Mouse (Mus musculus): ENCODE results near the gene Tex33. TPM values are rescaled to one million over a fixed set of nuclear protein-coding genes. Genes with fewer than 3 reads are reported as not detected.
"Not testable (repeated sequence)": the region's sequence is repeated elsewhere in the genome, so short reads cannot be mapped to it uniquely, and the experiment has no call there.

The Tex33 gene
- polyA plus RNA-seq, 1 experiment from 2014 or later, result not detected

DNA sequence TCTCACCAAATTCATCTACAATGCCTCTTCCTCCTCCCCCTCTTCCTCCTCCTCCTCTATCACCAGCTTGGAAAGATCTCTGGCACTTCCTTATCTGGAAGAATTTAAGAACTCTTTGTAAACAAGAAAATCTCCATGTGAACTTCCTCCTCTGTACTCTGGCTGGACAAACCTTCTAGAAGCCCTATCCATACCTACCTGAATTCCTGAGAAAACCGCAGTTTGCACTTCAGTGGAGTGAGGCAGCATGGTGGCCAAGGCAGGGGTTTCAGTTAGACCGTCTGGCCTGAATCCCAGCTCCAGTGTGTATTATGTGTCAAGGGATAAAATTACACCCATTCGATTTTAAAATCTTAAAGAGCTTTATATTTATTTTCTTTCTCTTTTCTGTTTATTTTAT, 22.9 kb downstream of the Tex33 start:
- Histone ChIP-seq H3K27me3 (peaks cover 15% of the 10 kb centered on the region), H3K4me1 (replicated peaks) (peaks cover 13% of the 10 kb centered on the region), H3K9me3 (replicated peaks) (no peaks in the 10 kb centered on the region), H3K4me3 (replicated peaks) (no peak overlapping the region), H3K4me2 (no peak overlapping the region), H3K9ac (no peak overlapping the region), H3K36me3 (no peaks in the 10 kb centered on the region), H3K27ac (no peak overlapping the region)
- ATAC-seq (ENCODE audit: low read depth) (no peak), DNase-seq (no peak)
- 68% methylated on average over 3 of the region's 3 CpGs for WGBS (ENCODE audit: insufficient replicate concordance)

DNA sequence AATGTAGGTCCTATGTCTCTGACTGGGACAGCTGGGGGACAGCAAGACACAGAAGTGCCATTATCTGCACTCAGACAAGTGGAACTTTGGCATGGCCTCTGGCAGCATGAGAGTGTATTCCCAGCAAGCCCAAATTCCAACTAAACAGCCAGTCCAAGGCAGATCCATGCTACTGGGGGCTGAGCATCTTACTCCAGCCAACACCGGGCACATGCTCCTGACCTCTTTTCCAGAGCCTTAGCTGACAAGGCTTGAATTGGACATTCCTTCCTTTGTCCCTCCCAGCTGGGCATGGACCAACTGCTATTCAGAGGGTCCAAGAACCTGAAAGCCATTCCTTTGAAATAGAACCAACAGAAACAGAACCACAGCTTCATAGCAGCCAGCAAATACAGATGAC, 26.1 kb downstream of the Tex33 start:
- Histone ChIP-seq H3K27me3 (peaks cover 26% of the 10 kb centered on the region), H3K27ac (peak overlapping the region; percentile 35)
- no peak for ATAC-seq (ENCODE audit: low read depth)

DNA sequence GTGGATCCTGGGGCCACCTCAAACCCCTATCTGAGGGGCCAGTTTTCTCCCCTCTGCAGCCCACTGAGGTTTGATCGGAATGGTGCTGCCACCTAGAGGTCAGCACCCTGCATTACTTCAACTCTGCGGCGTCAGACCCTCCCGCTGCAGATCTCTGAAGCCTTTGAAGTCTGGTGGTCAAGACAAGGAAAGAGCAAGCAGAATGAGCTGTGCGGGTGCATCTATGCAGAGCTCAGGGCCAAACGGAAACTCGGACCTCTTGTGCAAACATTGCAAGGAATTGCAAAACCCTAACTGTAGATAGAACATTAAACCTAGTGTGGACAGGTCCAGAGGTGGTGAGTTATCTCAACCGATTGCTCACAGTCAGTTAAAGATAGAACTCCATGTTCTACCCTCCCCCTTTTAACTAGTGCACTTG, 26.8 kb downstream of the Tex33 start:
- Histone ChIP-seq H3K9me3 (replicated peaks) (no peaks in the 10 kb centered on the region), H3K4me1 (replicated peaks) (peaks cover 13% of the 10 kb centered on the region), H3K36me3 (no peaks in the 10 kb centered on the region), H3K27ac (peak overlapping the region; percentile 35; the same call in 1 of the 2 replicates), H3K4me3 (replicated peaks) (no peak overlapping the region), H3K9ac (no peak overlapping the region), H3K27me3 (peaks cover 26% of the 10 kb centered on the region), H3K4me2 (no peak overlapping the region)
- WGBS (ENCODE audit: insufficient replicate concordance), result 3% methylated on average over 8 of the region's 8 CpGs
- ATAC-seq (ENCODE audit: low read depth), result peak; percentile 87
- DNase-seq, result peak; percentile 34

More for the DNA sequence above, 26.1 kb downstream of the Tex33 start:
- WGBS (ENCODE audit: insufficient replicate concordance), result 59% methylated on average over 1 of the region's 1 CpGs
- Histone ChIP-seq H3K4me3 (replicated peaks) (no peak overlapping the region), H3K4me2 (no peak overlapping the region), H3K36me3 (no peaks in the 10 kb centered on the region), H3K4me1 (replicated peaks) (peaks cover 13% of the 10 kb centered on the region), H3K9me3 (replicated peaks) (no peaks in the 10 kb centered on the region), H3K9ac (no peak overlapping the region)
- DNase-seq, result no peak

DNA sequence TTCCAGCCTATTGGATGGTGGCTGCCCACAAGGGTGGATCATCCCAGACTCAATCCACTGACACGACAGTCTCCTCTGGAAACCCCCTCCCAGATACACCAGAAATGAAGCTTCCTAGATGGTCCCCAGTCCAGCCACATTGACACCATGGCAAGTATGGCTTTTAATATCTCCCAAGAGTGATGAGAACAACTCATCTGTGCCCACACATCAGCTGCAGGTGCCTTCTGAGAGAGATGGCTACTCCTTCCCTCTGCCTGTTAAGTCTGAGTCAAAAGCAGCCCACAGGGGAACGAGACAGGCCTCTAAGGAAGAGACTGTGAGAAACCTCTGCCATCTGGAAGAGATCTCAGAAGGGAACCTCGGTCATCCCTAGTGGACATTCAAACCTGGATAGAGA, 27.9 kb downstream of the Tex33 start:
- DNase-seq (no peak), ATAC-seq (ENCODE audit: low read depth) (no peak)
- WGBS (ENCODE audit: insufficient replicate concordance), result 32% methylated on average over 3 of the region's 3 CpGs
- Histone ChIP-seq H3K4me1 (replicated peaks) (peaks cover 13% of the 10 kb centered on the region), H3K9me3 (replicated peaks) (no peaks in the 10 kb centered on the region), H3K4me2 (no peak overlapping the region), H3K27me3 (peaks cover 26% of the 10 kb centered on the region), H3K4me3 (replicated peaks) (no peak overlapping the region), H3K27ac (no peak overlapping the region), H3K36me3 (no peaks in the 10 kb centered on the region), H3K9ac (no peak overlapping the region)

DNA sequence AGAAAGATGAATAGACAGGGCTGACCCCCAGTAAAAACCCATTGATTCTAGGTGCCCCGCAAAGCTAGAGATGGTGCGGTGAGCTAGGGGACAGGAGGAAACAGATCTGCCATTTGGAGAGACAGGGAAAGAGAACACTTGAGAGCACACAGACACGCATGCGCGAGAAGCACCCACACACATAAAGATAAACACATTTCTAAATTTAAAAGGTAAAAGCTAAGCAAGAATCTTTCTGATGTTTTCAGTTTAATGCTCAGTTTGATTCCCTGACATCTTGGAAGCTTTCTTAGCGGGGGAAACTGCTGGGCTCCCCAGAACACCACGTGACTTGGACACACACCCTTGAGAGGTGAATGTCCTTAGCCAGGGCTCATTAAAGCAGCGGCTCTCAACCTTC, 28.8 kb downstream of the Tex33 start:
- Histone ChIP-seq H3K4me3 (replicated peaks) (no peak overlapping the region), H3K4me1 (replicated peaks) (peaks cover 9% of the 10 kb centered on the region), H3K9ac (no peak overlapping the region), H3K27me3 (peaks cover 26% of the 10 kb centered on the region), H3K4me2 (no peak overlapping the region), H3K36me3 (no peaks in the 10 kb centered on the region), H3K9me3 (replicated peaks) (no peaks in the 10 kb centered on the region), H3K27ac (no peak overlapping the region)
- 69% methylated on average over 8 of the region's 8 CpGs for WGBS (ENCODE audit: insufficient replicate concordance)
- ATAC-seq (ENCODE audit: low read depth) (no peak), DNase-seq (no peak)

DNA sequence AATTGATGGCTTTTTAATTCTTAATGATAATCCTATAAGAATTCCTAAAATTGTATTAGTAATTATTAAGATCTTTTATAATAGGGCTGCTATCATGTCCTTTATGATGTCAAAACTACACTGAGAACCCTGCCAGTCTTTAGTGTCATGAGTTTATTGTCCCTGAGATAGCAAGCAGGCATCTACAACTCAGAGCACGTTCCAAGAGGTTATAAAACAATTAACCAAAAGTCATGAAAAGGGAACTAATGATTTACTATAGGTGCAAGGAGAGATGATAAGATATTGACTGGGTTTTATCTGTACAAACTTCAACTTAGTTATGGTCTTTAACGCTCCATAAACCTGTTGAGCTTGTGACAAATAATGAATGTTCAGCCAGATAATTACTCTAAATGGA, 29.8 kb downstream of the Tex33 start:
- no peaks in the 10 kb centered on the region for H3K36me3 ChIP-seq
- 33% methylated on average over 2 of the region's 2 CpGs for WGBS (ENCODE audit: insufficient replicate concordance)
- H3K4me1 ChIP-seq (replicated peaks), result peaks cover 7% of the 10 kb centered on the region; the same call in 1 of the 2 replicates
- DNase-seq (no peak), ATAC-seq (ENCODE audit: low read depth) (no peak)
- H3K9me3 ChIP-seq (replicated peaks), result no peaks in the 10 kb centered on the region
- H3K27me3 ChIP-seq, result peaks cover 24% of the 10 kb centered on the region
- H3K9ac ChIP-seq, result no peak overlapping the region
- no peak overlapping the region for H3K4me3 ChIP-seq (replicated peaks)
- H3K4me2 ChIP-seq, result no peak overlapping the region
- no peak overlapping the region for H3K27ac ChIP-seq

DNA sequence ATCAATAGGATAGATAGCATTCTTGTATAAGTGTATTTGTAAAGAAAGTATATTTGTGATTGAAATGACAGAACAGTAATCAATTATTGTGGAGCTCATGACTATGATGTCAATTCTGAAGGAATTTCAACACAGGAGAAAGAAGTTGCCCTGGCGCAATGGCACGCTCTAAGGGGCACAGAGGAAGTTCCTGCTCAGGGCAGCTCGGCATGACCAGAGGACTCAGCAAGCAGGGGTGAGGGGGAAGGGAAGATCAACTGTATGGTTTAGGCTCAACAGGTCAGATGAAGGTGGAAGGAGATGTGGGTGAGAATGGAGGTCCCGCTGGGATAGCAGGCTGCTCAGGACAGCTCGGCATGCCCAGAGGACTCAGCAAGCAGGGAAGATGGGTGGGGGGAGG, 40.2 kb downstream of the Tex33 start:
- no peak for ATAC-seq (ENCODE audit: low read depth)
- H3K4me3 ChIP-seq (replicated peaks), result no peak overlapping the region
- no peaks in the 10 kb centered on the region for H3K36me3 ChIP-seq
- H3K4me2 ChIP-seq, result no peak overlapping the region
- no peaks in the 10 kb centered on the region for H3K9me3 ChIP-seq (replicated peaks)
- H3K9ac ChIP-seq, result no peak overlapping the region
- WGBS (ENCODE audit: insufficient replicate concordance), result 61% methylated on average over 5 of the region's 5 CpGs
- H3K27ac ChIP-seq, result no peak overlapping the region
- no peaks in the 10 kb centered on the region for H3K4me1 ChIP-seq (replicated peaks)
- no peak for DNase-seq
- 0 out of 2 replicates have a peak, but pooled peaks cover 2% of the 10 kb centered on the region for H3K27me3 ChIP-seq

DNA sequence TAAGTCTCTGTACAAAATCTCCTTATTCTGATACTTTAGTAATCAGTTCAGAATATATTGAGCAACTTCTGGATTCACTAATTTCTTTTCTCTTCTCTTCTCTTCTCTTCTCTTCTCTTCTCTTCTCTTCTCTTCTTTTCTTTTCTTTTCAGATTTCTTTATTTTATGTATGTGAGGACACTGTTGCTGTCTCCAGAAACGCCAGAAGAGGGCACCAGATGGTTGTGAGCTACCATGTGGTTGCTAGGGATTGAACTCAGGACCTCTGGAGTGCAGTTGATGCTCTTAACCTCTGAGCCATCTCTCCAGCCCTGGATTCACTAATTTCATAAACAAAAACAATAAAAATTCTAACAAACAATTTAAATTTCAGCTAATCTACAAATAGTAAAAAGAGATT, 40.8 kb downstream of the Tex33 start:
- no peak for ATAC-seq (ENCODE audit: low read depth)

DNA sequence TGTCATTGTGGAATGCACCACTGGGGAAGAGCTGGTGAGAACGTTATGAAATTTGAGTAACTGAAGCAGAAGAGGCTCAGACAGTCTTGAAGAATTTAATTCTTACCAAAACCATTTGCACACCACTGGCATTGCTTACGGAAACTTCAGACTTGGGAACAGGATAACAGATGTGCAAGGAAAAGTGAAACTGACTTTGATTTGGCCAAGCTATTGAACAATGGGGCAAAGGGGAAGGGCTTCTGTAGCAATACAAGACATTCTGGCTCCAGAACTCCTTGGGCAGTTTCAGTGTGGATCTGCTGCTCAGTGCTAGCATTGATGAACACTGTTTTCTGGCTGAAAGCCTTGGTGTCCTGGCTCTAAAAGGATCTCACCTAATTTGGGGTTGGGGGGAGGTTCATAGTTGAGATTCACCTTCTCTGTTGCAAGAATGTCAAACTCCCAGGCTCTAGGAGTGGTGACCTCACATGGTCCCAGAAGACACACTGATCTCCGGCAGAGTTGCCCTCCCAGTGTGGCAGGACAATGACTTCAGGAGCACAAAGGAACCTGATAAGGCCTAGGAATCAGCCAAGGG, 44.0 kb downstream of the Tex33 start:
- H3K27me3 ChIP-seq, result 0 out of 2 replicates have a peak, but pooled peaks cover 2% of the 10 kb centered on the region
- no peaks in the 10 kb centered on the region for H3K4me1 ChIP-seq (replicated peaks)
- ATAC-seq (ENCODE audit: low read depth) (no peak), DNase-seq (no peak)
- H3K36me3 ChIP-seq, result no peaks in the 10 kb centered on the region
- no peak overlapping the region for H3K27ac ChIP-seq
- H3K9me3 ChIP-seq (replicated peaks), result no peaks in the 10 kb centered on the region
- WGBS (ENCODE audit: insufficient replicate concordance), result 41% methylated on average over 3 of the region's 3 CpGs
- H3K4me2 ChIP-seq, result no peak overlapping the region
- H3K9ac ChIP-seq, result no peak overlapping the region
- no peak overlapping the region for H3K4me3 ChIP-seq (replicated peaks)

More for the DNA sequence above, 40.8 kb downstream of the Tex33 start:
- Histone ChIP-seq H3K27me3 (0 out of 2 replicates have a peak, but pooled peaks cover 2% of the 10 kb centered on the region), H3K9me3 (replicated peaks) (no peaks in the 10 kb centered on the region), H3K9ac (no peak overlapping the region), H3K4me3 (replicated peaks) (no peak overlapping the region), H3K36me3 (no peaks in the 10 kb centered on the region), H3K27ac (no peak overlapping the region), H3K4me1 (replicated peaks) (no peaks in the 10 kb centered on the region), H3K4me2 (no peak overlapping the region)
- WGBS (ENCODE audit: insufficient replicate concordance), result 0% methylated on average over 1 of the region's 1 CpGs
- no peak for DNase-seq

DNA sequence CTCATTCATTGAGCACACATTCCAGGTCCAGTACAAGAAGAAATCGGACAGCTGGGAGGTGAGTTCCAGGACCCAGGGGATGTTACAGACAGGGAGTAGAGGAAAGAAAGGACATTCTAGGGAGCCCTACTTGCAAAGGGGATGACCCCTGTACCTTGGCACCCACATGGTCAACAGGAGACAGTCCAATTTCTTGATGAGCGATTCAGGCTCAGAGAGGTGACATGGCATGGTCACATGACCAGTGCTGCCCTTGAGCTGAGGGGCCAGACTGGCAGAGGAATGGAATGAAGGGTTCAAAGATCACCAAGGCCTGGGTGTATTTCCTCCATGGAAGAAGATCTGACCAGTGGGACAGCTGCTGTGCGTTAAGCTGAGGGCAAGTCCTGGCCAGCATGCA, 51.1 kb downstream of the Tex33 start:
- H3K27ac ChIP-seq, result no peak overlapping the region
- no peaks in the 10 kb centered on the region for H3K36me3 ChIP-seq
- no peak overlapping the region for H3K4me2 ChIP-seq
- H3K9me3 ChIP-seq (replicated peaks), result no peaks in the 10 kb centered on the region
- 68% methylated on average over 3 of the region's 3 CpGs for WGBS (ENCODE audit: insufficient replicate concordance)
- H3K4me1 ChIP-seq (replicated peaks), result 0 out of 2 replicates have a peak, but pooled peaks cover 2% of the 10 kb centered on the region
- no peak overlapping the region for H3K9ac ChIP-seq
- ATAC-seq (ENCODE audit: low read depth) (no peak), DNase-seq (no peak)
- H3K27me3 ChIP-seq, result no peaks in the 10 kb centered on the region
- no peak overlapping the region for H3K4me3 ChIP-seq (replicated peaks)

DNA sequence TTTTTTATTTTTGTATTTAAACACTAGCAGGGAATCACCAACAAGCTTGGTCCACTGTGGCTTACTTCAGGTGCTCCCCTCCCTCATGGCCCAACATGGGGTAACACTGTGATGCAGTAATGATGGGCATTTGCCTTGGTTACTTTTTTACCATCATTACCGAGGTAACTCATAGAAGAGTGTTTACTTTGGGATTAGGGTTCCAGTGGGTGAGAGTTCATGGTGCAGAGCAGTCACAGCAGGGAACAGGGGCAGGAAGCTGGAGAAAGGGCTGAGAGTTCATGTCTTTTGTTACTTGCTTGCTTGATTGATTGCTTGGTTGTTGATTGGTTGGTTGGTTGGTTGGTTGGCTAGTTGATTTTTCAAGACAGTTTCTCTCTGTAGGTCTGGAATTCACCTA, 52.0 kb downstream of the Tex33 start:
- Histone ChIP-seq H3K9me3 (replicated peaks) (no peaks in the 10 kb centered on the region), H3K4me3 (replicated peaks) (no peak overlapping the region), H3K27me3 (no peaks in the 10 kb centered on the region), H3K4me1 (replicated peaks) (0 out of 2 replicates have a peak, but pooled peaks cover 2% of the 10 kb centered on the region), H3K36me3 (no peaks in the 10 kb centered on the region), H3K9ac (no peak overlapping the region), H3K27ac (no peak overlapping the region), H3K4me2 (no peak overlapping the region)
- 20% methylated on average over 1 of the region's 1 CpGs for WGBS (ENCODE audit: insufficient replicate concordance)
- DNase-seq (no peak), ATAC-seq (ENCODE audit: low read depth) (0 out of 2 replicates have a peak, but pooled peaks have one; percentile 43)

DNA sequence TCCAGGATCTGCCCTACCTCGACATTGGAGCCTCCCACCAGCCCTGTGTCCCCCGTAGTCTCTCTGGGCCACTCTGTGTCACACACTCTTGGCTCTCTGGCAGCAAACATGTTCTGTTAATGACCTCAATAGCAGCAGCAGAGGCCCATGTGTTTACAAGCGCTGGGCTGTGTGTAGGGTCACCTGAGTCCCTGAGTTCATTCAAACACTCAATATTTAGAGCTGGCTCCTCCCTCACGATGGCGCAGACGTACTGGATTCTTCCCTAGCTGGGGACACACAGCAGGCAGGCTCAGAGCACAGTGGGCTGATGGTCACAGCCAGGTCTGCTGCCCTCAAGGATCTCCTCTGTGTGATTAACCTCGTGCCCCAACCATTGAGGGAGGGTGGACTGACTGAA, 54.8 kb downstream of the Tex33 start:
- H3K9me3 ChIP-seq (replicated peaks); H3K4me1 ChIP-seq (replicated peaks); H3K36me3 ChIP-seq; DNase-seq; H3K27me3 ChIP-seq; H3K9ac ChIP-seq; H3K27ac ChIP-seq; H3K4me3 ChIP-seq (replicated peaks); H3K4me2 ChIP-seq: not testable (repeated sequence)
- ATAC-seq (ENCODE audit: low read depth), result 0 out of 2 replicates have a peak, but pooled peaks have one; percentile 22
- 64% methylated on average over 7 of the region's 7 CpGs for WGBS (ENCODE audit: insufficient replicate concordance)

Data from liver, embryonic 13.5 days (tissue).